Mouse (Mus musculus) lung, adult 18-20 months (tissue): ENCODE results near the gene Ccnb2.
A peak's percentile ranks its signal among the peaks of the same experiment; 100 is the strongest.
"Not testable (repeated sequence)": the region's sequence is repeated elsewhere in the genome, so short reads cannot be mapped to it uniquely, and the experiment has no call there.

Source experiments
- DNase-seq, 2 experiments: peaks; one replicate each; pipeline ENCODE4 v3.0.0; 2022; ENCODE audit warnings: mixed read lengths in 2 of 2

Ccnb2 gene

DNA sequence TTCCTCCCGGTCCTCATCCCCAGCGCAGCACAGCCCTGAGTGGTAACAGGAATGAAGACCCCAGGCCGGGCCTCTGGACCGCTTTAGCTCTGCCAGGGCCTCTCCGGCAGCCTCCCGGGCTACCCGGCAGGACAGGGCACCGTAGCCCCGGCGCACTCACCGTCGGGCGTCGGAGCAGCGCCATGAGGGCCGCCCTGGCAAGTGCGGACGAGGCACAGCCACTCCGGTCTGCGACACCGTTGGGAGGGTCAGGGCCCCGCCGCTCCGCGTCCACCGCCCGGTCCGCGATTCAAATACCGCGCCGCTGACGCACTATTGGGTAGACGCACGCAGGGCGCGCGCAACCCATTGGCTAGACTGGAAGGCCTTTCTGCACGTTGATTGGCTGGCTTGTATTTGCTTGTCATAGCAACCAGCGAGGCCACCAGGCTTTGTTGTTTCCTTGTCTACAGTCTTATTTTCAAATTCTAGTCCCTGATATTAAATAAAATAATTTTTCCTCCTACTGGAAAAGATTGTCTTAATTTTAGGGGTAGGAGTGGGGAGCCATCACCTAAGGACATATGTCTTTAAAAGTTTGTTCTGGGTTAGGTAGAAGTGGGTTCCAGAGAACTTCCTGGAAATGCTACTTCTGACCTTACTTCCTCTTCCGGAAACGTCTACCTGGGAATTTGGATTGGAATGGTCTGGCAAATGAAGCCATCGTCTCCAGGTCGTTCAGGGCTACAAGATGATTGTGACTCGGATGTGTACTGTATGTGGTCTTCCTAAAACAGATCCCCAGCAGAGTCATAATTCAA, at the start of gene Ccnb2:
TSS of gene Ccnb2 (minus strand) at position 291 of the 800 bp plus-strand sequence.
- peak; percentile 85 to 90 for DNase-seq

DNA sequence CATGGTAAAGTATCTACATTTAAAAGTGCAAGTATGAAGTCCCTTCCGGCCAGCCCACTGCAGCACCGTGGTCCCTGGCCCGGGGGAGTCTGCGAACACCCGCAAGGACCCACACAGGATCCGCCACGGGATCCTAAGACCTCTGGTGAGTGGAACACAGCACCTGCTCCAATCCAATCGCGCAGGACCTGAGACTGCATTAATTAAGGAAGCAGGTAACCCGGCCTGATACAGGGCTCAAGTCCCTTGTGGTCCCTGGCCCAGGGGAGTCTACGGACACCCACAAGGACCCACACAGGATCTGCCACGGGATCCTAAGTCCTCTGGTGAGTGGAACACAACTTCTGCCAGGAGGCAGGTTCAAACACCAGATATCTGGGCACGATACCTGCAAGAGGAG, 41.7 kb upstream of the Ccnb2 start:
- not testable (repeated sequence) for DNase-seq

DNA sequence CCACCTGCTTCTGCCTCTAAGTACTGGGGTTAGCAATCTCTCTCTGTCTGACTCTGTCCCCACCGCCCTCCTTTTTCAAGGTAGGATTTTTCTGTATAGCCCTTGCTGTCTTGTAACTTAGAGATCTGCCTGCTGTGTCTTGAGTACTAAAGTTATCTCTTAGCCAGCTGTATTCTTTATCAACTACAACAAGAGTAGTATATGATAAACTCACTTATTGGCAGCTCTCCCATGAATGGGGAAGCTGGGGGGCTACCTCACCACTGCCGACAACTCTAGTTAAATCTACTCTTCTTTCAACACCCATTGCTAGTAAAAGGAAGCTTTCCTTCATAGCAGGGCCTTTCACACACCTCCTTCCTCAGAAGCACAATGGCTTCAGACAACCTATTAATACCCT, 31.0 kb upstream of the Ccnb2 start:
- DNase-seq: no peak

DNA sequence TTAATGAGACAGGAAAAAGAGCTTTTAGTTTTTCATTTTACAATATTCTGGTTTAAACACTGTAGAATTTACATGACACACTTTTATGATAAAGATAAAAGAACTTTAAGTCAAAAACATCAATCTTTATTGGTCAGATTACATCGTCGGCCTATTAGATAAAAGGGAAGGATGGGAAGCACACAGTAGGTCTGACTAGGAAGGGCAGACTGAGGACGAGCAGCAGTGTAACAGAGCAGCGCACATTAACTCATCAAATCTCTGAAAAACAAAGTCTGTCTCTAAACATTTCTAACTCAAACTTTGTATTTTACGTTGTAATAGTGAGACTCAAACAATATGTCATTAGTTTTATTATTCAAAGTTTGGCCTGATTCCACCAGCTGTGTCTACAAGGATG, 27.7 kb upstream of the Ccnb2 start:
- no peak for DNase-seq

DNA sequence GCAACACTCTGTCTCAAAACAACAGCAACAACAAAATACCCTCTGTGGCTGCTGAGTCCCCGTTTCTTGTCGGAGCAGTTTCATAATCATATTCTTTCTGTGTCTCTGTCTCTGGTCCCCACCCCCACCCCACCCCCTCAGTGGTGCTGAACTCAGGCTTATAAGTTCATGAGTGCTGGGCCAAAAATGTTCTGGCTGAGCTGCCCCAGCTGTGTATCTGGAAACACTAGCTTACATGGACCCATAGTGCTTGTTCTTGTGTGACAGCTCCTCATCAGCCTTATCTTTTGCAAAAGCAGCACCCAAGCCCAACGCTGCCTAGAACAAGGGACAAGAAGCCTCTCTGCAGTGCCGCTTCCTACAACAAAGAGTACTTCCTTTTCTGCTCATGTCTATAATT, 18.6 kb upstream of the Ccnb2 start:
- DNase-seq: peak; percentile 20 to 38

DNA sequence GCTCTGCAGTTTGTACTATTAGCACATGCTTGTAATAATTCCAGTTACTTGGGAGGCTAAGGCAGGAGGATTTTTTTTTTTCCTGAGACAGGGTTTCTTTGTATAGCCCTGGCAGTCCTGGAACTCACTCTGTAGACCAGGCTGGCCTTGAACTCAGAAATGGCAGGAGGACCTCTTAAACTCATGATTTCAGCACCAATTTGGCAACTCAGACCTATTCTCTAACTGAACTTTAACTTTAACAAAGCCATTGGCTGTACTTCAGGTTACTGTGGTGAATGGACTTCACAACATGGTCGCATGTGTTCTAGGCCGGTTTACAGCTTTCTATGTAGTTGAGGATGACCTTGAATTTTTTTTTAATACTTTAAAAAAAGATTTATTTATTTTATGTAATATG, 1.3 kb upstream of the Ccnb2 start:
- no peak for DNase-seq

DNA sequence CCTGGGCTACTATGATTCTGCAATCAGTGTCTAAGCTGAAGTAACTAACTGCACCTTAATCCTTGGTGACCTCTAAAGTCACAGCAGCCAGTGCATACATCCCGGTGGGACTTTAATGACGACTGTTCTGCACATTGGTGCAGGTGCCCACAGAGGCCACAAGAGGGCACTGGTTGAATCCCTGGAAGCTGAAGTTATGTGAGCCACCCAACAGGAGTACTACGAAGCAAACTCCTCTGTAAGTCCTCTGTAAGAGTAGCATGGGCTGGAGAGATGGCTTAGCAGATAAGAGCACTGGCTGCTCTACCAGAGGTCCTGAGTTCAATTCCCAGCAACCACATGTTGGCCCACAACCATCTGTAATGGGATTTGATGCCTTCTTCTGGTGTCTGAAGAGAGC, 4.9 kb downstream of the Ccnb2 start:
- DNase-seq: no peak

DNA sequence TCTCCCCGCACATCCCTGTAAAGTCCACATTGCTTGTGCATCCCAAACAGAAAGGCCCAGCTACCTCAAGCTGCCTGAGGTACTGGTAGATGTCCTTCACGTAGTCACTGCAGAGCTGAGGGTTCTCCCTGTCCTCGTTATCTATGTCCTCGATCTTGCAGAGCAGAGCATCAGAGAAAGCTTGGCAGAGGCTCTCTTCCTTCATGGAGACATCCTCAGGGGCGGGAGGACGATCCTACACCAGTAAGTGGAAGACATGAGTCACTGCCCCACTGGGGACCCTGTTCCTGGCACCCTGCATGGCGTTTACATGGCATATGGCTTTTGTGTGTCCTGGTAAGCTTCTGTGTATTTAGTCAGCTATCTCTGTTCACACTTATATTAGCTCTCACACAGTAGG, 8.3 kb downstream of the Ccnb2 start:
- no peak for DNase-seq

DNA sequence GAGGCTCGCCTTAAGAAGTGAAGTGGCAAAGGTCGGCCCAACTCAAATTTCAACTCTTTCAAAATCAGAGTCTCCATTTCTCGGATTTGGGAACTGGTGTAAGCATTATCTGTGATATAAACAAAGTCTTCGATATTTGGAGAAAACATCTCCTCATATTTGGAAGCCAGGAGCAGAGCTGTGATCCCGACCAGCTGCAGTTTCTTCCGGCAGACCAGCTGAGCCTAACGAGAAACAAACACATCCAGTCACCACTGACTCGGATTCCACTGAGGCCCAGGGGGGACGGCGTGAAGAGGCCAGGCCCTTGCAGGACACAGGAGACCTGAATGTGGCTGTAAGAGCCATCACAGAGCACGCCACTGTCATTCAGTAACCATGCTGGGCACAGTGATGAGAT, 10.7 kb downstream of the Ccnb2 start:
- peak in 1 of 2 experiments; percentile 12 for DNase-seq

DNA sequence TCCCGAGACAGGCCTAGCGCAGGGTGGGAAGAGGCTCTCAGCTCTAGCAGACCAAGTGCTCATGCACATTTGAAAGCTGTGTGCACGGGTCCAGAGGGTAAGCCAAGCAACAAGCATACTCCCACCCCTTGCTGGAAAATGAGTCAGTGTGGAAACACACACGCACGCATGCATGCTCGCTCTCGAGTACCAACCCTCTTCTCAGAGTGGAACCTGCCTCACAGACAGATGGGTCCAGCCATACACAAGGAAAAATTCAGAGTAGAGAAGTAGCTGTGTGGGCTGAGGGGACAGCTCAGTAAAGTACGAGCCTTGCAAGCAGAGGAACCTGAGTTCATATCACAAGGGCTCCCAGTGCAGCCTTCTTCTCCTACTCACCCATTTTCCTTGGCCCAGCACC, 11.6 kb downstream of the Ccnb2 start:
- DNase-seq: no peak

DNA sequence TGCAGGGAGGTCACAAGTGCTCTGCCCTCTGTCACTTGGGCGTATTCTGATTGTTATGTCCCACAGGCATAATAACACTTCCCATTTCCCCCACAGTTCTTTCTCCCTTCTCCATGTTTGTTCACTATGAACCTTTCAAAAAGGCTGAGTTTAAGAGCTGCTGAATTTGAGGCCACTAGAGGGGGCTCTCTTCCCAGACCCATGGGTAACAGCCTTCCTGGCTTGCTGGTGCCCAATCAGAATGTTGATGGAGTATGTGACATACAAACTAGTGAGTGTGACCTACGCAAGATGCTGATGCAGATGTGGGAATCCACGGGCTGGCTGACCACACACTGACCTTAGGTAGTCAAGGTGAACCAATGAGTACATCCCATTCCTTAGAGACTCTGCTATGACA, 12.6 kb downstream of the Ccnb2 start:
- DNase-seq: peak; percentile 18 to 38

DNA sequence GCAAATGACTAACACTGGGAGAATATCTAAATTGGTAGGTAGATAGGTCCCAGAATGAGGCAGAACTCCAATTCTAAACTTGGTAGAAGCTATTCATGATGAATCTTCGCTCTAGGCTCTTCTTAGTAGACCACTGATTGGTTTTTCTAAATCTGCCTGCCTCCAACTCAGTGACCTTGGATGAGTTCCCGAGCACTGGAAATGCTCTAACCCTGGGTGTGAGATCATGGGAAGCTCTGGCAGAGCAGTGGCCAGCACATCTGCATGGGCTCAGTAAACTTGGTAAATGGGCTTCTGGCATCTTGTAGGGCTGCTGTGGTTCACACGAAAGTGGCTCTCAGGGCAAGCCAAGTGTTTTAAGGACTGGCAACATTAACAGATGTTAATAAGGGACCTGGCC, 14.8 kb downstream of the Ccnb2 start:
- DNase-seq: no peak

DNA sequence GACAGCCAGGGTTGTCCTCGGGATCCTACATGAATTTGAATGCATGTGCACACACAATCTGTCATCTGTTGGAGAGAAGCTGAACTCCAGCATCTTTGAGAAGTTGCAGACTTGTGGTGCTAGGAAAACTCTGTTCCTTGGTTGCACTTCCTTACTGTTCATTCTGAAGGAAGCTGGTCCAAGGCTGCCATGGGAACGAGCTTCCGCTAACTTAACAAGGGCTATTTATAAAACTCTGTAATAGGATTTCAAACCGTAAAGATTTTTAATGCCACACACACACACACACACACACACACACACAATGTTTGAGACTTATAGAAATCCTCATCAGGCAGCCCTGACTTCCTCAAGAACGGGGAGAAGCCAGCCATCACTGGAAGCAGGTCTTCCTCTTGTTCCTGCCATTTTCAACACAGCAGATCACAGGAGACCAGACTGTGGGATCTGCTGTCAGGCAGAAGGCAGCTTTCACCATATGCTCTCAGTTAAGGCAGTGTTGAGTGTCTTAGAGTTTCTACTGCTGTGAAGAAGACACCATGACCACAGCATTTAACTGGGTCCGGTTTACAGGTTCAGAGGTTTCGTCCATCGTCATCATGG, 19.3 kb downstream of the Ccnb2 start:
- no peak for DNase-seq

DNA sequence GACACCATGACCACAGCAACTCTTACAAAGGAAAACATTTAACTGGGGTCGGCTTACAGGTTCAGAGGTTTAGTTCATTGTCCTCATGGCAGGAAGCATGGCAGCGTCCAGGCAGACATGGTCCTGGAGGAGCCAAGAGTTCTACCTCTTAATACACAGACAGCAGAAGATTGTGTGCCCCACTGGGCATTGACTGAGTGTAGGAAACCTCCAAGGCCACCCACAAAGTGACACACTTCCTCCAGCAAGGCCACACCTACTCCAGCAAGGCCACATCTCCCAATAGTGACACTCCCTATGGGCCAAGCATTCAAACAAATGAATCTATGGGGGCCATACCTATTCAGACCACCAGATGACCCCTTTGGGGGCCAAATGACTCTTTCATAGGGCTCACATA, 25.3 kb downstream of the Ccnb2 start:
- DNase-seq: no peak

DNA sequence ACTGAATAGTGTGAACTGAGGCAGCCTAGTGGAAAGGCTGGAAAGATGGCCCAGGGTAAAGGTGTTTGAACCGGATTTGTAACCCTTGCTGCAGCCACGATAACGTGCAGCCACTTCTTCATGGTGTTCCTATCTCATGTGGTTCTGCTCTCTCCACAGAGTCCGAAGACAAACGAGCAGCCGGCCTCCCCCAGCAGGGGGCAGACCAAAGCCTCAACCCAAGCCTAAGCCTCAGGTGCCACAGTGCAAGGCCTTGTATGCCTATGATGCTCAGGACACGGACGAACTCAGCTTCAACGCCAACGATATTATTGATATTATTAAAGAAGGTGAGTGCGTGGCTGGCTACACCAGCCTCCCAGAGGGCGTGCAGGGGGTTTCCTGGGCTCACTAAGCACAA, 25.7 kb downstream of the Ccnb2 start:
- DNase-seq: peak in 1 of 2 experiments; percentile 9

DNA sequence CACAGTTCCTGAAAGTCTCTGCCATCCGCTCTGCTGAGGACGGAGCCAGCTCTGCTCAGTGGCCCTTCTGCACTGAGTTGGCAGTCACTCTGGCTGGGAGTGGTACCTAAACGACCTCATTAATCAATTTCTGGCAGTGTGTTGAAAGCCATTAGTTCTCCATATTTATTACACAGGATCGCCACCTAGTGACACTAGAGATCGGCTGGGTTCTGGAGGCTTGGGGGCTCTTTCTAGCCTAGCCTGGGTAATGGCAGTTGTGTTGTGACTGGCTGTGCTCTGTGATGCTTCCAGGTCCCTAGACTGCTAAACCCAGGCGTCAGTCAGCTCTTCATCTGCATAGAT, 28.8 kb downstream of the Ccnb2 start:
- peak in 1 of 2 experiments; percentile 19 for DNase-seq

DNA sequence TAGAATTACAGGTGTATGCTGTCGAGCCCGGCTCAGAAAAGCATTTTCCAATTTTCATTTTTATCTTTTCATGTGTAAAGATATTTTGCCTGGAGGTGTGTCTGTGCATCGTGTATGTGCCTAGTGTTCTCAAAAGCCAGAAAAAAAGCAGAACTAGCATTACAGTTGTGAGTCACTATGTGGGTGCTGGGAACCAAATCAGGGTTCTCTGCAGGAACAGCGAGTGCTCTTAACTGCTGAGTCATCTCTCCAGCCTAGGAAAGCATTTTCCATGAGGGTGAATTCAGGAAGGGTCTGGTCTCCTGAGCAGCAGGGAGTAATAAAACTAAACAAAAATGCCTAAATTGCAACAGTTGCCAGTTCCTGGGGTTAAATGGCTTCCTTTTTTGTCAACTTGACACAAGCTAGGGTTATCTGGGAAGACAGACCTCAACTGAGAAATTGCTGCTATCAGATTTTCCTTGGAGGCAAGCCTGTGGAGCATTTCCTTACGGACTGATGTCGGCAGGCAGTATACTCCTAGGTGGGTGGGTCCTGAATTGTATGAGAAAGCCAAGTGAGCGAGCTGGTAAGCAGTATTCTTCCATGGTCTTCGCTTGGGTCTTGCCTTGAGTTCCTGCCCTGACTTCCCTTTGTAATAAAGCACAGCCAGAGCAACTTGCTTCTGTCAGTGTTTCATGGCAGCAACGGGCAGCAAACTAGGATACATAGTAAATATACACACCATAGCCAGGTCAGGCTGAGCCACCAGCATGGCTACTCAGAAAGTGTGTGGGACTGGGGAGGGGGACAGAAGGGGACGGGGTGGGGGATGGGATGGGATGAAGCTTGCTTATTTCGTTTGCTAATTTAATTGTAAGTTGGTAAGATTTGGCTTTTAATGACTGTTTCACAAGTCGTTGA, 29.4 kb downstream of the Ccnb2 start:
- DNase-seq: no peak

DNA sequence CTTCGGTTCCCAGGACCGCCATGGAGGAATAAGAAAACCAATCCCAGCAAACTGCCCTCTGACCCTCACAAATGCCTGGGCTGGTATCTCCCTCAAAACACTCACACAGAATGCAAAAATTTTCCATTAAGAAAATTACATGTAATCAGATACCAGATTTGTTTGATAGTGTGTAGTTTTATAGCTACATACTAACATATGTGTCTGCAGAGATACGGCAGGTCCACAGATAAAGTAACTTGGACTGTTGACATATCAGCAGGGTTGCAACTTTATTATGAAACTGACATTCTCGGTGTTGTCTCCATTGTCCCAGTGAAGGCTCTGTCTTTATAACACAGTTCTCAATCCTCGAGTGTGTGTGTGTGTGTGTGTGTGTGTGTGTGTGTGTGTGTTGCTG, 30.3 kb downstream of the Ccnb2 start:
- no peak for DNase-seq

DNA sequence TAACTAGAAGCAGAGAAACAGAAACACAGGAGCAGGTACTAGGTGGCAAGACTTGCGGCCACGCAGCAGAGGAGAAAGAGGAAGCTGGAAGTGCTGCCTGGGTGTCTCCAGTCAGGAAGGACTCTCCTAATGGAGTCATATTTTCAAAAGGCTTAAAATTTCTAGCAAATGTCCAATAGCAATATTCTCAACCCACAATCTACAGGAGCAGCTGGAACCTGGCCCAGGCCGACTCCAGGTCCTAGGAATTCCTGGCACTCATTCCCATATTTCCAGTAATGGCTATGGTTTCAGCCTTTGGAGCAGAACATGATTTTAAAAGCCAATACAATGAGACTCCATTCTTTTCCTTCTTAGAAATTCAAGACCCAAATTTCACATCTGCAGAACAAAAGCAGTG, 31.8 kb downstream of the Ccnb2 start:
- DNase-seq: no peak

DNA sequence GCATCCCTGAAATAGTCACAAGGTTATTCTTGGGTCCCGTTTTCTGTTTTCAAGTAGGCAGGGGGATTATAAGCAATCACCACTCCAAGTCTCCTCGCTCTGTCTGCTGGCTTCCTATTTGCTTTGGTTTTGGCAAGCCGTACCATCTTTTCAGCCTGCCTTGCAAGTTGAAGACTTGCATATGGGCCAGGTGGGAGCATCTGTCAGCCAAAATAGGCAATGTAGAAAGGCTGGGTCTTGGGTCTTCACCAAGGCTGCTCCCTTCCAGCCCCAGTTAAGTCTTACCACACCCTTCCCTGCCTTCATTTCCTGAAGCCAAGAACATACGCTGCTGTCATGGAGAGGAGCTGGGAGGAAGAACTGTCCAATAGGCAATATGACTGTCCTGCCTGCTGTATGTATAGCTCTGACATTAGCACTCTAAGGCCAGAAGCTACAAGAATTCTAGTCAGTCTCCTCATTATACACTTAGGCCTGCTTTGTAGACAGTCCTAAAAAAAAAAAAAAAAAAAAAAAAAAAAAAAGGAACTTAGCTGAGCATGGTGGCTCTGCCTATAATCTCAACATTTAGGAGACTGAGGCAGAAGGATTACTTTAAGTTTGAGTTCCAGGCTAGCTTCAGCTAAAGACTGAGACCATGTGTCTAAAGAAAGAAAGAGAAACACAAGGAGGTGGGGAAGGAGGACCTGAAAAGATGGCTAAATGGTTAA, 33.8 kb downstream of the Ccnb2 start:
- DNase-seq: no peak

DNA sequence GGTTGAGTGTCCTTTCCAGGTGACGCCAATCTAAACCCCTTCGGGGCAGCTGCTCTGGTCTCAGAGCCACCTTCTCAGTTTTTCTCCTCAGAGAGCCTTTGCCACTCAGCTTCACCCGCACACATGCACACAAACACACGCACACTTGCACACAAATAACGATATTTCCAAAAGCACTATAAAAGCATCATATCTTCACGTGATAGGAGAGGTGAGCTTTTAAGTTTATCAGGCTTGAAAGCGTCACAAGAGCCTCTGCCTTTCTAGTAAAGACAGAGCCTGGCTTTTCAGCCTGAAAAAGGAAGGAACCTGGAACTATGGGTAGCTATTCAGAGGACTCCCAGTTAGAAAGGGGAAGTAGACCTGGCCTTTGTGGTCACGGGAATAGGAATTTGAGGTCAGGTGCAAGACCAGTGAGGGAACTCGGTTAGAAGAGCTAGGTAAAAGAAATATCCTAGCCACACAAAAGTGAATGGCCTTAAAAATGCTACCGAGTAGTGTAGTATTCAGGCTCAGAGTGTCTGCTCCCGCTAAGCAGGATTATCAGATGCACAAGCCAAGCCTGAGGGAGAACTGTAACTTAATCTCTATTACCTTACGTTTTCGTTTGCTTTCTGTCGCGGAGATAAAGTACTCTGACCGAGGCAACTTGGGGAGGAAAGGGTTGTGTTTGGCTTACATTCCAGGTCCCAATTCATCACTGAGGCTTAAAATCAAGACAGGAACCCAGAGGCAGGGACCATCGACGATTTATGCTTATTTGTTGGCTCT, 36.2 kb downstream of the Ccnb2 start:
- no peak for DNase-seq

DNA sequence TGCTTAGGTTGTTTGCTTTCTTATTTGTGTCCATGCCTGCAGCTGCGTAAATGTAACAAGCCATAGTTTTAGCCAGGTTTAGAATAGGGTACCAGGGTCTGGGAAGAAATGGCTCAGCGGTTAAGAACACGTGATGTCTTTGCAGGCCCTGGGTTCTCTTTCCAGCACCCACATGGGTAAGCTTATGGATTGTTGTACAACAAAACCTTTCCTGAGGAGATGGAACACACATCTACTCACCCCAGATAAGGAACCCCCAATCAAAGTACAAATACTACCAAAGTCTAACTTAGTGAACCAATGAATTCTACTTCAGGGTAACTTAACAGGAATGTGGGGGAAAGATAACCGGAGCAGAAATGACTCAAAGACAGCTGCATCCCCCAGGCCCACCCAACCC, 36.9 kb downstream of the Ccnb2 start:
- no peak for DNase-seq
